Mouse (Mus musculus) erythroblast, embryonic 14.5 days (primary cell): Measurements from ENCODE around the gene Olfr91. TPM values are rescaled to one million over a fixed set of nuclear protein-coding genes. Genes with fewer than 3 reads are reported as not detected.
"Not testable (repeated sequence)": the region's sequence is repeated elsewhere in the genome, so short reads cannot be mapped to it uniquely, and the experiment has no call there.

Experiments
- H3K27me3 ChIP-seq: 2 replicates; pipeline ENCODE4 v1.6.1; 2012; ENCODE audit warnings: inconsistent platforms; ENCODE audit not compliant: control insufficient read depth
- H3K36me3 ChIP-seq: 2 replicates; pipeline ENCODE4 v1.6.1; 2012; ENCODE audit warnings: mild to moderate bottlenecking, inconsistent platforms; ENCODE audit not compliant: control insufficient read depth
- H3K4me1 ChIP-seq: 2 replicates; pipeline ENCODE4 v1.6.1; 2012; ENCODE audit warnings: inconsistent platforms; ENCODE audit not compliant: control insufficient read depth
- H3K4me3 ChIP-seq: replicated peaks from 2 replicates; pipeline ENCODE3; 2012; ENCODE audit warnings: moderate library complexity, mild to moderate bottlenecking, inconsistent platforms
- H3K9me3 ChIP-seq: 2 replicates; pipeline ENCODE4 v1.6.1; 2012; ENCODE audit warnings: low read length, inconsistent platforms, mixed read lengths; ENCODE audit not compliant: control insufficient read depth
- GATA1 ChIP-seq: IDR thresholded peaks from 2 replicates; pipeline ENCODE4 v1.6.1; 2012; ENCODE audit warnings: low read length, inconsistent platforms, mixed read lengths
- TAL1 ChIP-seq: IDR thresholded peaks from 3 replicates; pipeline ENCODE4 v1.6.1; 2012; ENCODE audit warnings: low read length, inconsistent platforms, mixed read lengths
- polyA plus RNA-seq: library from polyadenylated mRNA; stranded (reverse); fragments of >175 nt; gene quantifications from 2 replicates; pipeline ENCODE4 v1.2.3, GENCODE M21; 2012

Gene Olfr91
- 0.04 TPM in 1 of 2 replicates, not detected in the other for polyA plus RNA-seq

GRCm38 (mm10) chr17:37098178-37098577 is at the start of gene Olfr91:
Gene Olfr91 (minus strand): TSS chr17:37098278.
- Histone ChIP-seq H3K4me3 (no peak within 1 kb of the TSS), H3K9me3 (no peaks in the 10 kb centered on the region), H3K36me3 (no peaks in the 10 kb centered on the region), H3K4me1 (no peaks in the 10 kb centered on the region), H3K27me3 (no peaks in the 10 kb centered on the region)
- TF ChIP-seq TAL1 (no peak), GATA1 (no peak)

DNA sequence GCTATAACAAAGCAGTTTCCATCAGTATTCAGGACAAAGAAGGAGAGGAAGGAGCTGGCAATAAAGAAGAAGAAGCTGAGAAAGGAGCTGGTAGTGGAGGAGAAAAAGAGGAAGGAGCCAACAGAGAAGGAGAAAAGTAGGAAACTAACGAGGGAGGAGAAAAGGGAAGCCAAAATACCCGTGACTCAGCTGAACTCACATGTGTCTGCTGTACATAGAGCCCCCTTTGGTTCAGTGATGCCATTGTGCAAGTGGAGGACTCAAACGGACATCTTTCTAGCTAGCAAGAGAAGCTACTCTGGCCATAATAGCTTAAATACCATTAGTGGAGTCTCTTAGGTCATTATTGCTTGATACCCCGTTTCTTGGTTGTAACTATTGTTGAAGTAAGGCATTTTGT is 33.3 kb upstream of the Olfr91 start:
- not testable (repeated sequence) for H3K4me1 ChIP-seq, H3K4me3 ChIP-seq, H3K27me3 ChIP-seq, H3K9me3 ChIP-seq, H3K36me3 ChIP-seq

- H3K36me3 ChIP-seq = no peaks in the 10 kb centered on the region
- no peak within 1 kb of the TSS for H3K4me3 ChIP-seq
- no peaks in the 10 kb centered on the region for H3K27me3 ChIP-seq
- H3K4me1 ChIP-seq = no peaks in the 10 kb centered on the region
- no peaks in the 10 kb centered on the region for H3K9me3 ChIP-seq
- TF ChIP-seq GATA1 (no peak), TAL1 (no peak)
Observed at GRCm38 (mm10) chr17:37119988-37120387, 21.9 kb upstream of the Olfr91 start, which contains the start of gene Olfr92. Gene Olfr92 (minus strand): TSS chr17:37120088.

GRCm38 (mm10) chr17:37093289-37093688 is 4.8 kb downstream of the Olfr91 start:
- Histone ChIP-seq H3K9me3 (no peaks in the 10 kb centered on the region), H3K27me3 (no peaks in the 10 kb centered on the region), H3K36me3 (no peaks in the 10 kb centered on the region), H3K4me1 (no peaks in the 10 kb centered on the region), H3K4me3 (no peak overlapping the region)
- no peak for TF ChIP-seq GATA1

- TF ChIP-seq GATA1 = no peak
- no peak for TF ChIP-seq TAL1
- no peaks in the 10 kb centered on the region for H3K27me3 ChIP-seq
- no peaks in the 10 kb centered on the region for H3K9me3 ChIP-seq
- no peak overlapping the region for H3K4me3 ChIP-seq
- H3K4me1 ChIP-seq = no peaks in the 10 kb centered on the region
- H3K36me3 ChIP-seq = no peaks in the 10 kb centered on the region
Observed at GRCm38 (mm10) chr17:37092198-37092597, 5.9 kb downstream of the Olfr91 start.

GRCm38 (mm10) chr17:37088399-37088798 is 9.7 kb downstream of the Olfr91 start, which contains the start of gene Olfr90:
Gene Olfr90 (minus strand): TSS chr17:37088499.
- TF ChIP-seq GATA1 = no peak
- H3K4me3 ChIP-seq = no peak within 1 kb of the TSS
- no peaks in the 10 kb centered on the region for H3K4me1 ChIP-seq
- H3K27me3 ChIP-seq = no peaks in the 10 kb centered on the region
- H3K9me3 ChIP-seq = no peaks in the 10 kb centered on the region
- no peaks in the 10 kb centered on the region for H3K36me3 ChIP-seq

DNA sequence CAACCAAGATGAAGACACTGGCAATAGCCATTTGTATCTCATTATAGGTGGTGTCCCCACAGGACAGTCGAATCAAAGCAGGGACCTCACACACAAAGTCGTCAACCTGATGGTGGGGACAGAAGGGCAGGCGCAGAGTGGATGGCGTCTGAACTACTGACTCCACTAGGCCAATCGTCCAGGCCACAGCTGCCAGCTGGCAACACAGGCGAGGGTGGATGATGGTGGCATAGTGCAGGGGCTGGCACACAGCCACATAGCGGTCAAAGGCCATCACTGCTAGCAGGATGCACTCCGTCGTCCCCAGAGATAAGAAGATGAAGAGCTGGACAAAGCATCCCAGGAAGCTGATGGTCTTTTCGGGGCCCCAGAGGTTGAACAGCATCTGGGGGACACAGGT is 12.5 kb downstream of the Olfr91 start:
- H3K36me3 ChIP-seq = no peaks in the 10 kb centered on the region
- no peaks in the 10 kb centered on the region for H3K4me1 ChIP-seq
- H3K27me3 ChIP-seq = no peaks in the 10 kb centered on the region
- no peak overlapping the region for H3K4me3 ChIP-seq
- TF ChIP-seq TAL1 (no peak), GATA1 (no peak)
- no peaks in the 10 kb centered on the region for H3K9me3 ChIP-seq

- no peaks in the 10 kb centered on the region for H3K4me1 ChIP-seq
- H3K27me3 ChIP-seq = no peaks in the 10 kb centered on the region
- H3K9me3 ChIP-seq = no peaks in the 10 kb centered on the region
- TF ChIP-seq TAL1 = no peak
- no peak for TF ChIP-seq GATA1
- H3K4me3 ChIP-seq = no peak overlapping the region
- no peaks in the 10 kb centered on the region for H3K36me3 ChIP-seq
Observed at GRCm38 (mm10) chr17:37084632-37085031, 13.4 kb downstream of the Olfr91 start.

- Histone ChIP-seq H3K27me3 (no peaks in the 10 kb centered on the region), H3K9me3 (no peaks in the 10 kb centered on the region), H3K4me1 (no peaks in the 10 kb centered on the region), H3K4me3 (no peak overlapping the region), H3K36me3 (no peaks in the 10 kb centered on the region)
- no peak for TF ChIP-seq TAL1
- no peak for TF ChIP-seq GATA1
Observed at GRCm38 (mm10) chr17:37083327-37083726, 14.8 kb downstream of the Olfr91 start.

- H3K4me1 ChIP-seq = no peaks in the 10 kb centered on the region
- H3K4me3 ChIP-seq = no peak overlapping the region
- H3K9me3 ChIP-seq = no peaks in the 10 kb centered on the region
- H3K36me3 ChIP-seq = no peaks in the 10 kb centered on the region
- TF ChIP-seq GATA1 (no peak), TAL1 (no peak)
- no peaks in the 10 kb centered on the region for H3K27me3 ChIP-seq
Observed at GRCm38 (mm10) chr17:37081659-37082058, 16.4 kb downstream of the Olfr91 start.
